Mouse (Mus musculus) central nervous system, embryonic 14 days (tissue): Measurements from ENCODE around the gene Maml1. TPM values are rescaled to one million over a fixed set of nuclear protein-coding genes. Genes with fewer than 3 reads are reported as not detected.

ENCODE experiments used
- polyA plus RNA-seq: library from polyadenylated mRNA; depleted of rRNA; stranded (reverse); fragments of >200 nt; gene quantifications from 2 replicates; pipeline ENCODE4 v1.2.3, GENCODE M21; 2012; rRNA removed

Gene Maml1
- polyA plus RNA-seq, result 14.3 and 15.5 TPM in 2 replicates

GRCm38 (mm10) chr11:50292190-50292855 lies at the start of gene Maml1:
Maml1 (minus strand) TSS chr11:50292311.

DNA sequence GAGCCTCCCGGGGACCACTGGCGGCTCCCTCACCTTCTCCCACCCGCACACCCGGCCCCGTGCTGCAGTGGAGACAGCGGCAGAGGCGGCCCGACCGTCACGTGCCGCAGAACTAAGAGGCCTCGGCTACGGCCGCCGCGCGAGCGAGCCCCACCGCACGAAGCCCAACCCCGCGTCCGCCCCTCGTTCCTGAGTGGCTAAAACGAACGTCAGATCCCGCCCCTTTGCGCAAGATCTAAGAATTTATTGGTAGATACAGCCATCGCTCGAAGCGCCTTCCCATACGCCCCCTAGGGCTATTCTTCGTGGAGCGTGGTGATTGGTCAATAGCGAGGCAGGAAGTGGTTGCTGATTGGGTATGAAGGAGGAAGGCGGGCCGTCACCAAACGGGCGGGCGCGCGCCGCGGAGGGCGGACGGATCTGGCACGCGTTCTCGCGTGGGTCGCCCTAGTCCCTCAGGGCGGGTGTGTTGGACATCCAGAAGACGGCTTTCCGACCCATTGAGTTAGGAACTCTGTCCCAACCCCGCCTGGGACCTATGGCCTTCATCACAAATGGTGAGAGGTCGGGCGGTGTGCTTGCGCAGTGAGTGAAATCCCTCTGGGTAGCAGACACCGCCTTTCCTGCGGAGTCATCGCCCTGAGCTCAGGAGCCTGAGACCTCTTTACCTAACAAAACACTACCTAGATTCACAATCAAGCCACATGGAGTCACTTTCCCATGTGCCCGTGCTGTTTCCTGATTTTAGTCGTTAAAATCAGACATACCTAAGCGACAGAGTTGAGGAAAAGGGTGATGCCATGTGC lies 33.6 kb upstream of the Maml1 start, which contains the start of gene Canx:
TSS of gene Canx (minus strand) at position 178 of the 806 bp plus-strand sequence.

DNA sequence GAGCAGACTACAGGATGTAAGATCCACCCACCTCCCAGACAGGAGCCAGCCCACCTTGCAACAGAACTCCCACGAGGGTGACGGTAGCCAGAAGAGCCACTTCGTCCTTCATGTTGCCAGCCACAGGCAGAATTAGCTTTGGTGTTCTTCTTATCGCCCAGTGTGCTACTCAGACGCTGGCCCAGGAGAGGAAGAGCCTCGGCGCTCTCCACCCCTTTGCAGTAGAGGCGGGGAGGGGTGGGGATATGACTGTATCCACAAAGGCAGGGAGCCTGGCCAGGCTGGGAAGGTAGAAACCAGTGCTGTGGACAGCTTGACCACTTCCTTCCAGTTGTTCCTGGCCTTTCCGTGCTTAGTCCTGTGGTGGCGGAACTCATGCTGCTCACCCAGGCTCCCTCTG lies 53.8 kb downstream of the Maml1 start, which contains the start of gene Ltc4s:
TSS of gene Ltc4s (minus strand) at position 293 of the 400 bp plus-strand sequence.

GRCm38 (mm10) chr11:50210505-50211151 lies 81.5 kb downstream of the Maml1 start, which contains the start of the genes Sqstm1 and Mgat4b:
Sqstm1 (minus strand) TSS chr11:50210827.
Mgat4b (plus strand) TSS chr11:50210890.

Other genes with a start within 250 kb of the Maml1 start
- gene Tbc1d9b, start 160.9 kb downstream of the Maml1 start, polyA plus RNA-seq, result 37.8 and 40.6 TPM in 2 replicates
- gene Mrnip, start 117.9 kb downstream of the Maml1 start, polyA plus RNA-seq, result 32.0 and 32.9 TPM in 2 replicates
- gene Sqstm1, start 81.5 kb downstream of the Maml1 start, polyA plus RNA-seq, result 173 and 189 TPM in 2 replicates
- 64.6 and 73.7 TPM in 2 replicates for gene Mgat4b, start 81.4 kb downstream of the Maml1 start, polyA plus RNA-seq
- gene Ltc4s, start 53.7 kb downstream of the Maml1 start, polyA plus RNA-seq, result 2.6 and 2.9 TPM in 2 replicates
- gene Canx, start 33.4 kb upstream of the Maml1 start, polyA plus RNA-seq, result 169 and 192 TPM in 2 replicates
- 0.29 and 0.41 TPM in 2 replicates for gene Cby3, start 62.2 kb upstream of the Maml1 start, polyA plus RNA-seq
- gene Hnrnph1, start 84.7 kb upstream of the Maml1 start, polyA plus RNA-seq, result 871 and 1,026 TPM in 2 replicates
- 26.1 TPM in 2 replicates for gene Rufy1, start 138.8 kb upstream of the Maml1 start, polyA plus RNA-seq